Mouse (Mus musculus): Measurements from ENCODE around the gene Cd8b1. TPM values are rescaled to one million over a fixed set of nuclear protein-coding genes. Genes with fewer than 3 reads are reported as not detected.

Gene Cd8b1
- polyA plus RNA-seq, 1 experiment from 2014 or later: not detected

DNA sequence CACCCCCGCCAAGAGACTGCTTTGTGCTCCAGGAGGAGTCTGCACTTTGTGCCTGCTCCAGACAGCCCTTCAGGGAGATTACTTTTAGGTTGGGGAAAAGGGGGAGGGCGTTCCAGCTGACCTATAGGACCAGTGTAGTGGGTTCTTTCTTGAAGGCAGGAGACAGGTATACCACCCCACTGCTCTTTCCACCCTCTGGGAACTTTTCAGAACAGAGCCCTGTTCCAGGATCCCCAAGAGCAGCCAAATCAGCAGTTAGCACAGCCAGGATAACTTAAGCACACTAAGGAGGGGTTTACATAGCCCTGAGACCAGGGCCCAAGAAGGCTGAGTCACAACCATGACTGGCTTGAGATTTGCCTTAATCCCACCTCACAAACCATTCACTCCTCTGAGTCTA lies 52.3 kb downstream of the Cd8b1 start:
- no peak overlapping the region for H3K9ac ChIP-seq (replicated peaks)
- H3K4me2 ChIP-seq (ENCODE audit: low read depth, low read length): no peak overlapping the region
- no peaks in the 10 kb centered on the region for H3K9me3 ChIP-seq (ENCODE audit: low read length)
- H3K36me3 ChIP-seq (replicated peaks; ENCODE audit: insufficient read depth, low read length): no peaks in the 10 kb centered on the region
- no peaks in the 10 kb centered on the region for H3K4me1 ChIP-seq (ENCODE audit: insufficient read depth)
- DNase-seq: no peak
- no peak overlapping the region for H3K27ac ChIP-seq (ENCODE audit: low read depth)
- no peak for ATAC-seq
- H3K27me3 ChIP-seq (ENCODE audit: insufficient read depth, low read length): no peaks in the 10 kb centered on the region
- 58% methylated on average over 2 of the region's 2 CpGs for WGBS (ENCODE audit: insufficient replicate concordance)
- TF ChIP-seq EP300 (IDR thresholded peaks at IDR 0.05; ENCODE audit: low read depth): no peak
- no peak for TF ChIP-seq CTCF (IDR thresholded peaks at IDR 0.05; ENCODE audit: low read depth)
- no peak overlapping the region for H3K4me3 ChIP-seq (ENCODE audit: low read depth, low read length)

DNA sequence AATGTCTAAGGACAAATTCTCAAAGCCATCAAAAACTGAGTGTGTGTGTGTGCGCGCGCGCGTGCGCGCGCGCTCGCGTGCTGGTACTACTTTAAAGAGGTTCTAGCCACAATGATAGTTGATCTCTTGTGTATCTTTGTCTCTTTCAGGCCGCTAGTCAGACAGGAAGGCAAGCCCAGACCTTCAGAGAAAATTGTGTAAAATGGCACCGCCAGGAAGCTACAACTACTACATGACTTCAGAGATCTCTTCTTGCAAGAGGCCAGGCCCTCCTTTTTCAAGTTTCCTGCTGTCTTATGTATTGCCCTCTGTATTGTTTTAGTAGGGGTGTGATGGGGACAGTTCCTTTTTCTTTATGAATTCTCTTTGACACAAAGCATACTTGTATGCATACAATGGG lies 54.1 kb downstream of the Cd8b1 start:
- no peak for ATAC-seq
- WGBS (ENCODE audit: insufficient replicate concordance): 95% methylated on average over 13 of the region's 13 CpGs

DNA sequence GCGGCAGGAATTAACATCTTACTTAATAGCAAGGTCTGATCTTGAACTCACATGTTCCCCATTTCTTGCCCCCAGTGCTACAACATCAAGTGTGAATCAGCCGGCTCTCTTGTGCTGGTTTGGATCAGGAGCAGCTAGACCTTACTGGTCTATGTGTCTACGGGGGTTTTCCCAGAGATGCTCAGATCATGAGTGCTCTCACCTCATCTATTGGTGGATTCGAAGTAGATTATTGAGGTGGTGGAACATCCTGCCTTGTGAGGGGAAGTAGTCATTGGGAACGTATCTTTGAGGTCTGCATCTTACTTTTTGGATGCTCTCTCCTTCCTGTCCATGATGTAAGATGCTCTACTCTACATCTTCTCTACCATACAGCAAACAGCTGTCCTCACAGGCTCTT lies 59.1 kb downstream of the Cd8b1 start:
- H3K4me3 ChIP-seq (ENCODE audit: low read depth, low read length): no peak overlapping the region
- no peaks in the 10 kb centered on the region for H3K4me1 ChIP-seq (ENCODE audit: insufficient read depth)
- ATAC-seq (no peak), DNase-seq (no peak)
- TF ChIP-seq CTCF (IDR thresholded peaks at IDR 0.05; ENCODE audit: low read depth): no peak
- no peak for TF ChIP-seq EP300 (IDR thresholded peaks at IDR 0.05; ENCODE audit: low read depth)
- no peaks in the 10 kb centered on the region for H3K9me3 ChIP-seq (ENCODE audit: low read length)
- H3K27ac ChIP-seq (ENCODE audit: low read depth): no peak overlapping the region
- H3K9ac ChIP-seq (replicated peaks): no peak overlapping the region
- no peaks in the 10 kb centered on the region for H3K36me3 ChIP-seq (replicated peaks; ENCODE audit: insufficient read depth, low read length)
- 79% methylated on average over 5 of the region's 5 CpGs for WGBS (ENCODE audit: insufficient replicate concordance)
- no peak overlapping the region for H3K4me2 ChIP-seq (ENCODE audit: low read depth, low read length)
- no peaks in the 10 kb centered on the region for H3K27me3 ChIP-seq (ENCODE audit: insufficient read depth, low read length)

More for the DNA sequence above, 54.1 kb downstream of the Cd8b1 start:
- Histone ChIP-seq H3K27ac (ENCODE audit: low read depth) (no peak overlapping the region), H3K36me3 (replicated peaks; ENCODE audit: insufficient read depth, low read length) (no peaks in the 10 kb centered on the region), H3K9ac (replicated peaks) (no peak overlapping the region), H3K27me3 (ENCODE audit: insufficient read depth, low read length) (no peaks in the 10 kb centered on the region), H3K4me3 (ENCODE audit: low read depth, low read length) (no peak overlapping the region), H3K4me2 (ENCODE audit: low read depth, low read length) (no peak overlapping the region), H3K9me3 (ENCODE audit: low read length) (no peaks in the 10 kb centered on the region), H3K4me1 (ENCODE audit: insufficient read depth) (no peaks in the 10 kb centered on the region)
- no peak for DNase-seq
- no peak for TF ChIP-seq EP300 (IDR thresholded peaks at IDR 0.05; ENCODE audit: low read depth)
- no peak for TF ChIP-seq CTCF (IDR thresholded peaks at IDR 0.05; ENCODE audit: low read depth)

Other genes with a start within 250 kb of the Cd8b1 start
- 35.4 and 35.8 TPM in 2 replicates for gene Thnsl2, start 178.3 kb upstream of the Cd8b1 start, polyA plus RNA-seq (2015; fragmentation: Nextera tagmentation; extraction: Ambion mirVana)
- 6,645 and 7,607 TPM in 2 replicates for gene Fabp1, start 123.0 kb upstream of the Cd8b1 start, polyA plus RNA-seq (2015; fragmentation: Nextera tagmentation; extraction: Ambion mirVana)
- gene Krcc1, start 51.1 kb upstream of the Cd8b1 start, polyA plus RNA-seq (2015; fragmentation: Nextera tagmentation; extraction: Ambion mirVana): 47.0 and 49.2 TPM in 2 replicates
- 0.22 and 0.59 TPM in 2 replicates for gene Smyd1, start 555 bp upstream of the Cd8b1 start, polyA plus RNA-seq (2015; fragmentation: Nextera tagmentation; extraction: Ambion mirVana)
- 0.04 TPM in 1 of 2 replicates, not detected in the other for gene Cd8a, start 50.6 kb downstream of the Cd8b1 start, polyA plus RNA-seq (2015; fragmentation: Nextera tagmentation; extraction: Ambion mirVana)
- 6.3 and 6.6 TPM in 2 replicates for gene Rmnd5a, start 117.8 kb downstream of the Cd8b1 start, polyA plus RNA-seq (2015; fragmentation: Nextera tagmentation; extraction: Ambion mirVana)
- 24.0 and 28.0 TPM in 2 replicates for gene Rnf103, start 171.1 kb downstream of the Cd8b1 start, polyA plus RNA-seq (2015; fragmentation: Nextera tagmentation; extraction: Ambion mirVana)
- gene Chmp3, start 221.0 kb downstream of the Cd8b1 start, polyA plus RNA-seq (2015; fragmentation: Nextera tagmentation; extraction: Ambion mirVana): 32.8 and 34.9 TPM in 2 replicates

All from liver, postnatal 0 days (tissue).